ENCODE assay signal across 8 mouse cellular contexts in the genomic region with DNA sequence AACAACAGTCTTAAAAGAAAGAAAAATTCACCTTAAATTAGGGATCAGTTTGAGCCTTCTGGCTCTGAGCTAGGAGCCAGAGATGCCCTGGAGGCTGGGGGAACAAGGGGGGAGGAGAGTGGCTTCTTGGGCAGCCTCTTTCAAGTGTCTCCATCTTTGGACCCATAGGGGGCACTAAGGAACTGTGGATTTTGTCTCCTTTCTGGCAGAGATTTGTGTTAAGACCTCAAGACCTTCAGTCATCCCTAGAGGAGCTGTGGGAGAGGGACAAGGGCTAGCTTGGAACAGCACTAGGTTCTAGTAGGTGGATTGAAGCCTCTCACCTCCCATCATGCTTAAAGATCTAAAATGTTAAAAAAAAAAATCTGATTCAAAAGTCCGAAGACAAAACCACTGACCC.
DNase-seq lines count a peak whose midpoint lies in the region; ATAC-seq and TF ChIP-seq lines count a peak whose summit lies in the region.

No protein-coding gene starts in this region.

- ATAC-seq in common myeloid progenitor, adult 5-6 weeks (replicated peaks; ENCODE audit: low read depth, poor library complexity, severe bottlenecking), result peak; percentile 51; the same call in 1 of the 2 replicates
- 0 out of 2 replicates have a peak, but pooled peaks have one; percentile 32 for ATAC-seq in intestine, postnatal 0 days
- ATAC-seq in limb, embryonic 14.5 days (ENCODE audit: low FRiP score, low read depth), result peak; percentile 69
- ATAC-seq in neural tube, embryonic 11.5 days (ENCODE audit: insufficient read depth, low FRiP score, low TSS enrichment), result peak; percentile 41; the same call in 1 of the 2 replicates
- no peak for ATAC-seq in erythroid progenitor cell, adult 5-6 weeks (replicated peaks; ENCODE audit: low FRiP score, poor library complexity, severe bottlenecking)

- TF ChIP-seq POLR2A in limb, embryonic 14.5 days (IDR thresholded peaks at IDR 0.05; ENCODE audit: borderline replicate concordance, extremely low read depth, insufficient read depth, insufficient read length), result no peak

- H3K36me3 ChIP-seq in intestine, postnatal 0 days (ENCODE audit: control insufficient read depth, insufficient read depth), result no peaks in the 10 kb centered on the region
- no peaks in the 10 kb centered on the region for H3K36me3 ChIP-seq in limb, embryonic 14.5 days (ENCODE audit: control insufficient read depth, insufficient read depth, low read length)
- no peaks in the 10 kb centered on the region for H3K36me3 ChIP-seq in neural tube, embryonic 11.5 days (ENCODE audit: control insufficient read depth, insufficient read depth, low read length)

- no peak overlapping the region for H3K4me3 ChIP-seq in intestine, postnatal 0 days (ENCODE audit: low read depth, low read length)
- H3K4me3 ChIP-seq in limb, embryonic 14.5 days (replicated peaks; ENCODE audit: low read length), result no peak overlapping the region
- 0 out of 2 replicates have a peak overlapping the region, but pooled peaks have one; percentile 10 for H3K4me3 ChIP-seq in neural tube, embryonic 11.5 days (ENCODE audit: low read depth, low read length)

- H3K27me3 ChIP-seq in intestine, postnatal 0 days (replicated peaks; ENCODE audit: control insufficient read depth, insufficient read depth, low read length), result no peaks in the 10 kb centered on the region
- peaks cover 4% of the 10 kb centered on the region; the same call in 1 of the 2 replicates for H3K27me3 ChIP-seq in limb, embryonic 14.5 days (ENCODE audit: control insufficient read depth, insufficient read depth, low read length)
- H3K27me3 ChIP-seq in neural tube, embryonic 11.5 days (ENCODE audit: control insufficient read depth, insufficient read depth, low read length), result peaks cover 50% of the 10 kb centered on the region

- no peak overlapping the region for H3K27ac ChIP-seq in intestine, postnatal 0 days (ENCODE audit: low read depth, low read length)
- H3K27ac ChIP-seq in limb, embryonic 14.5 days (replicated peaks; ENCODE audit: low read depth, low read length), result peak overlapping the region; percentile 59; the same call in 1 of the 2 replicates
- peak overlapping the region; percentile 53; the same call in 1 of the 2 replicates for H3K27ac ChIP-seq in neural tube, embryonic 11.5 days (ENCODE audit: low read depth, low read length)

- peak; percentile 86 for TF ChIP-seq CTCF in intestine, postnatal 0 days (IDR thresholded peaks at IDR 0.05; ENCODE audit: low read depth)

- H3K9me3 ChIP-seq in intestine, postnatal 0 days (ENCODE audit: control insufficient read depth), result no peaks in the 10 kb centered on the region
- no peaks in the 10 kb centered on the region for H3K9me3 ChIP-seq in limb, embryonic 14.5 days (ENCODE audit: control insufficient read depth, low read length)
- no peaks in the 10 kb centered on the region for H3K9me3 ChIP-seq in neural tube, embryonic 11.5 days (ENCODE audit: control insufficient read depth, low read length)

- H3K9ac ChIP-seq in intestine, postnatal 0 days (ENCODE audit: low read depth, low read length), result no peak overlapping the region
- no peak overlapping the region for H3K9ac ChIP-seq in limb, embryonic 14.5 days (ENCODE audit: low read depth, low read length, severe bottlenecking)
- H3K9ac ChIP-seq in neural tube, embryonic 11.5 days (ENCODE audit: low read length), result no peak overlapping the region

- DNase-seq in urinary bladder, postnatal 14 days (ENCODE audit: low spot score), result peak; percentile 66
- DNase-seq in urinary bladder, postnatal 10 days (ENCODE audit: low spot score), result no peak
- DNase-seq in heart, adult 11 months, result peak; percentile 96
- DNase-seq in limb, embryonic 14.5 days (ENCODE audit: low spot score), result peak; percentile 83
- peak; percentile 57 for DNase-seq in neural tube, embryonic 11.5 days (ENCODE audit: low spot score)

- peak overlapping the region; percentile 45 for H3K4me2 ChIP-seq in intestine, postnatal 0 days (replicated peaks; ENCODE audit: low read depth)
- peak overlapping the region; percentile 39 for H3K4me2 ChIP-seq in limb, embryonic 14.5 days (replicated peaks; ENCODE audit: low read depth, low read length, severe bottlenecking)
- H3K4me2 ChIP-seq in neural tube, embryonic 11.5 days (ENCODE audit: low read depth), result no peak overlapping the region; the same call in 1 of the 2 replicates

- H3K4me1 ChIP-seq in intestine, postnatal 0 days (replicated peaks; ENCODE audit: control insufficient read depth, insufficient read depth, low read length), result peaks cover 9% of the 10 kb centered on the region; the same call in 1 of the 2 replicates
- peaks cover 41% of the 10 kb centered on the region for H3K4me1 ChIP-seq in limb, embryonic 14.5 days (ENCODE audit: control insufficient read depth, insufficient read depth, low read length)
- peaks cover 11% of the 10 kb centered on the region for H3K4me1 ChIP-seq in neural tube, embryonic 11.5 days (ENCODE audit: control insufficient read depth, insufficient read depth, low read length)

- 11% methylated on average over 1 of the region's 1 CpGs for WGBS in intestine, postnatal 0 days
- 4% methylated on average over 1 of the region's 1 CpGs for WGBS in limb, embryonic 14.5 days
- WGBS in neural tube, embryonic 11.5 days, result 5% methylated on average over 1 of the region's 1 CpGs
